Mouse (Mus musculus): ENCODE results near the gene Llph.

- no peak for TF ChIP-seq CTCF (IDR thresholded peaks at IDR 0.05; ENCODE audit: control insufficient read depth, insufficient read depth, insufficient replicate concordance, low read depth, low read length)
- no peak for TF ChIP-seq POLR2A (IDR thresholded peaks at IDR 0.05; ENCODE audit: control insufficient read depth, low read depth, low read length)
Measured at GRCm38 (mm10) chr10:120193255-120193654, 33.6 kb upstream of the Llph start.

All from testis, adult 2 months (tissue).